Mouse (Mus musculus) retina, postnatal 1 day (tissue): ENCODE data around the gene Vmn2r124.
"Not testable (repeated sequence)": the region's sequence is repeated elsewhere in the genome, so short reads cannot be mapped to it uniquely, and the experiment has no call there.

Experiments used
- DNase-seq: peaks from one replicate; pipeline ENCODE4 v3.0.0-alpha.2; 2012

The Vmn2r124 gene

GRCm38 (mm10) chr17:18049124-18049523, at the start of gene Vmn2r124:
Gene Vmn2r124, plus strand, starts transcription at chr17:18049424.
- DNase-seq = no peak

- no peak for DNase-seq
These were observed 44.5 kb upstream of the Vmn2r124 start for GRCm38 (mm10) chr17:18004752-18005151.

- no peak for DNase-seq
These were observed 27.8 kb upstream of the Vmn2r124 start, which contains the start of gene Fpr-rs4 for GRCm38 (mm10) chr17:18021433-18021832. Gene Fpr-rs4, plus strand, starts transcription at chr17:18021733.

GRCm38 (mm10) chr17:18084716-18085115, 35.5 kb downstream of the Vmn2r124 start, which contains the start of gene Vmn2r91:
Gene Vmn2r91, plus strand, starts transcription at chr17:18085016.
- DNase-seq = not testable (repeated sequence)

GRCm38 (mm10) chr17:18095626-18096025, 46.4 kb downstream of the Vmn2r124 start:
- DNase-seq = not testable (repeated sequence)

GRCm38 (mm10) chr17:18102265-18102664, 53.0 kb downstream of the Vmn2r124 start:
- DNase-seq = peak; percentile 1
